Mouse (Mus musculus) midbrain, embryonic 16.5 days (tissue): ENCODE results near the gene Spag7. TPM values are rescaled to one million over a fixed set of nuclear protein-coding genes. Genes with fewer than 3 reads are reported as not detected.
A peak's percentile ranks its signal among the peaks of the same experiment; 100 is the strongest.

Experiments
- ATAC-seq: fragments of 200-750 bp; cut with Nextera tagmentation; 2 replicates; pipeline ENCODE4 v1.8.0; 2017; ENCODE audit warnings: moderate TSS enrichment
- H3K27ac ChIP-seq: fragments of 300-500 bp; sonication (generic); 2 replicates; pipeline ENCODE4 v1.5.1; 2014; ENCODE audit warnings: mild to moderate bottlenecking, low read length, mixed read lengths
- H3K27me3 ChIP-seq: fragments of 300-500 bp; sonication (generic); 2 replicates; pipeline ENCODE4 v1.6.1; 2014; ENCODE audit warnings: low read depth, low read length, mixed read lengths; ENCODE audit not compliant: control insufficient read depth, insufficient read depth
- H3K36me3 ChIP-seq: fragments of 300-500 bp; sonication (generic); 2 replicates; pipeline ENCODE4 v1.6.1; 2014; ENCODE audit warnings: mild to moderate bottlenecking, low read length, moderate library complexity, mixed read lengths; ENCODE audit not compliant: control insufficient read depth, insufficient read depth
- H3K4me1 ChIP-seq: fragments of 300-500 bp; sonication (generic); 2 replicates; pipeline ENCODE4 v1.6.1; 2014; ENCODE audit warnings: mild to moderate bottlenecking, low read length, mixed read lengths; ENCODE audit not compliant: control insufficient read depth, insufficient read depth
- H3K4me2 ChIP-seq: fragments of 300-500 bp; sonication (generic); 2 replicates; pipeline ENCODE4 v1.6.1; 2014; ENCODE audit warnings: mild to moderate bottlenecking, low read length, mixed read lengths
- H3K4me3 ChIP-seq: fragments of 300-500 bp; sonication (generic); 2 replicates; pipeline ENCODE4 v1.5.1; 2014; ENCODE audit warnings: low read depth, mild to moderate bottlenecking, low read length, moderate library complexity, mixed read lengths
- H3K9ac ChIP-seq: fragments of 300-500 bp; sonication (generic); 2 replicates; pipeline ENCODE4 v1.6.1; 2014; ENCODE audit warnings: low read depth, low read length, mixed read lengths
- H3K9me3 ChIP-seq: fragments of 300-500 bp; sonication (generic); replicated peaks from 2 replicates; pipeline ENCODE4 v1.6.1; 2014; ENCODE audit warnings: mild to moderate bottlenecking, low read length, mixed read lengths; ENCODE audit not compliant: control insufficient read depth, poor library complexity, severe bottlenecking
- WGBS: fragments of 180-500 bp; shearing (Covaris S2); extraction: QIAGEN DNeasy Blood & Tissue Kit; methylation state at CpG from one replicate; pipeline ENCODE4 v1.1.7; 2014; 5-methylcytosine and 5-hydroxymethylcytosine counted together
- polyA plus RNA-seq: library from polyadenylated mRNA; unstranded; fragments of >200 nt; fragmentation: Nextera tagmentation; extraction: Ambion mirVana; gene quantifications from 2 replicates; pipeline ENCODE4 v1.2.1, GENCODE M21; 2015

The Spag7 gene
- polyA plus RNA-seq, 1 experiment from 2014 or later = 151 TPM

DNA sequence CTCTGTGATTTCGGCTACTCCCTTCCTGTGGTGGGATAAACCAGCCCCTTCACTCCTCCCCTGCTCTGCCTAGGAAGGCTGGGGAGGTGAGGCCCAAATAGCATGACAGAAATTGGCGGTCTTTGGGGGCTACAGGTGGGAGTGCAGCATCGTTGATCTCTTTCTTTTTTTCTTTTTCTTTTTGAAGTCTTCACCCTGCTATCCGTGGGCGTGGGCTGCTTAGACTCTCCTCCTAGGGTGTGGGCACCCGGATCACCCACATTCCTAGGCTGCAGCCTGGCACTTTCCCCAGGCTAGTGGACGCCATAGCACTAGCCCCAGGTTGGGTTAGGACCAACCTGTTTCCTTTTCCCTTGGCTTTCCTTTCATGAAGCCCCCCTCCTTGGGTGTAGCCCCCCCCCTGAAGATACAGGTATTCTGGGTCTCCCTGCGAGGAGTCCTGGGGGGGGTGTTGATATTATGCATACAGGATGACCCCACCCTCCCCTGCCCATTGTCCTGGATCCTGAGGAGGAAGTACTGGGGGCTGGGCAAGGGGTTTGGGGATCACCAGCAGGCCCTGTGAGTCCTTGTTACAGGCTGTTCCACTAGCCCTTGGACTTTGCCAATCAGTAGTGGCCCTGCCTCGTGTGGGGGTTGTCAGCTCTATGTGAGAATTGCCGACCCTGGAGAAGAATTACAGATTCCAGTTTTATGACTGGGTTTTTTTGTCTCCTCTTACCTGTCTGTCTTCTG is 32.2 kb upstream of the Spag7 start:
- H3K9ac ChIP-seq = peak overlapping the region; percentile 81
- 0 out of 2 replicates have a peak, but pooled peaks have one; percentile 8 for ATAC-seq
- H3K4me3 ChIP-seq = peak overlapping the region; percentile 76
- H3K4me1 ChIP-seq = peaks cover 20% of the 10 kb centered on the region
- H3K27ac ChIP-seq = no peak overlapping the region
- H3K27me3 ChIP-seq = no peaks in the 10 kb centered on the region
- 8% methylated on average over 10 of the region's 10 CpGs for WGBS
- H3K9me3 ChIP-seq = no peaks in the 10 kb centered on the region
- peaks cover 11% of the 10 kb centered on the region for H3K36me3 ChIP-seq
- peak overlapping the region; percentile 77 for H3K4me2 ChIP-seq

DNA sequence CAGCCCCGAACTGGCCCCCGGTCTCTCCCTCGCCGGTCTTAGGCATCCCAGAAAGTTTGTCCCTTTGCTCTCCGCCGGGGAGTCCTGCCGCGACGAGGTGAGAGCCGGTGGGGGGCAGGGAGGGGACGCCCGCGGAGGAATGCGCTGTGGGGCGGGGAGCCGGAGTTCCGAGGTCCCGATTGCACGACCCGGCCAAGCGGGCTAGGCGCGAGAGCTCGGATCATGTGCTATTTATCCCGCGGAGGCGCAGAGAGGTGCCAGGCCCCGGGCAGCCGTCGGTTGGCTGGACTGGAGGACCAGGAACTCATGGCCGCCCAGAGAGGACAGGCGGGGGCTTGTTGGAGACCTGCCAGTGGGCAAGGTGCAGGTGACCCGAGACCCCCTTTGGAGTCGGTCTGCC is 31.4 kb upstream of the Spag7 start:
- Histone ChIP-seq H3K4me1 (peaks cover 20% of the 10 kb centered on the region), H3K9me3 (no peaks in the 10 kb centered on the region), H3K9ac (peak overlapping the region; percentile 81), H3K27me3 (no peaks in the 10 kb centered on the region), H3K4me3 (peak overlapping the region; percentile 76), H3K27ac (peak overlapping the region; percentile 92), H3K36me3 (peaks cover 10% of the 10 kb centered on the region), H3K4me2 (peak overlapping the region; percentile 77)
- WGBS = under 1% methylated on average over 30 of the region's 34 CpGs
- peak; percentile 57 for ATAC-seq

DNA sequence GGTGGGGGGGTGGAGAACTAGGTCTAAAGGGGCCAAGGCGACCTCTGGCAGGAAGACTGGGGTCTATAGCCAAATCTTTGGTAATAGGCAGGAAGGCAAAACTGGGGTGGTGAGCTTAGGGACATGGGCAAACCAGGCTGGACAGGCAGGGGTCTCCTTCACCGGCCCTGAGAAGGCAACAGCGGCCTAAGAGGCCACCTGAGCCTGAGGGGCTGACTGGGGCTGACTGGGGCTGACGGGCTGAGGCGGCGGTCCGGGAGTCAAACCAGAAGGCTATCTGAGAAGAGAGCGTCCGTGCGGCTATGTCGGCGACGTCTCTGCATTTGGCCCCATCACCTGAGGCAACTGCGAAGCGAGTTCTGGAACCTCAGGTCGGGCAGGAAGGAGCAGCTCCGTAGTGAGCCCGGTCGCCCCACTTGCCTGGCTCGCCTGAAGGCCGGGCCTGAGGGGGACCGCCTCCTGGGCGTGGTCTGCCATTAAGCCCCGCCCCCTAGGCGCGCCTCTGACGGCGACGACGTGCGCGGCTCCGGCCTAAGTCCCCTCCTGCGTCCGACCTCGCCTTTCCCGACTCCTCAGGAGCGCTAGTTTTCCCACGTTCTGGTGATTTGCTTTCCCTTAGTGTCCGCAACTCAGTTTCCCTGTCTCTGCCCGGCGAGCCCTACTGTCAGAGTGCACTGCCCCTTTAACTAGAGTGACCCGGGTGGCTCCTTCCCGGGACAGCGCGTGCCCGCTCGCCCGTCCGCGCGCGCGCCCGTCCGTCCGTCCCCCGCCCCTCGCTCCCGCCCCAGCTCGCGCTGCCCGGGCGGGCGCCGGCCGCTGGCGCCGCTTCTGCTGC is 30.7 kb upstream of the Spag7 start, which contains the start of the genes Inca1 and Kif1c:
Inca1 (minus strand) TSS at position 434 of the 835 bp plus-strand sequence.
Kif1c (plus strand) TSS at position 827 of the 835 bp plus-strand sequence.
- 1% methylated on average over 57 of the region's 69 CpGs for WGBS
- Histone ChIP-seq H3K27me3 (no peaks in the 10 kb centered on the region), H3K9ac (peak within 1 kb of the TSS; percentile 81), H3K4me3 (peak within 1 kb of the TSS; percentile 76), H3K4me1 (peaks cover 20% of the 10 kb centered on the region), H3K36me3 (peaks cover 8% of the 10 kb centered on the region), H3K4me2 (peak within 1 kb of the TSS; percentile 77), H3K9me3 (no peaks in the 10 kb centered on the region), H3K27ac (peak within 1 kb of the TSS; percentile 92)
- ATAC-seq = peak; percentile 94

DNA sequence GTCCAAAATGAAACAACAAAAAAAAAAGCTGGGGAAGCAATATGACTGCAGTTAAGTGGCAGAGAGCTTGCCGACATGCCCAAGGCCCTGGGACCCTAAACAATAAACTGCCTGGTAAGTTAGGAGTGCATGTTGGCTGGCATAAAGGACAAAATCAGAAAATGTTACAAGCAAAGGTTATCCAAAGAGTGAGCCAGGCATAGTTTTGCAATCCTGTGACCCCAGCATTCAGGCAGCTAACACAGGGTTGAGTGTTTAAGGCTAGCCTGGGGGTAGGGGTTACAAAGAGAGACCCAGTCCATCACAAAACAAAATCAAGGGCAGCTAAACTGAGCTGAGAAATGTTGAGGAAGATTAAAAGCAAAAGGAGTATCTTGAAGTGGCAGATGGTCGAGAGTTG is 29.8 kb upstream of the Spag7 start:
- Histone ChIP-seq H3K4me1 (peaks cover 20% of the 10 kb centered on the region), H3K36me3 (peaks cover 4% of the 10 kb centered on the region; the same call in 1 of the 2 replicates), H3K9me3 (no peaks in the 10 kb centered on the region), H3K27me3 (no peaks in the 10 kb centered on the region), H3K27ac (no peak overlapping the region), H3K4me2 (no peak overlapping the region), H3K9ac (no peak overlapping the region), H3K4me3 (no peak overlapping the region)
- ATAC-seq = no peak
- 78% methylated on average over 2 of the region's 2 CpGs for WGBS

DNA sequence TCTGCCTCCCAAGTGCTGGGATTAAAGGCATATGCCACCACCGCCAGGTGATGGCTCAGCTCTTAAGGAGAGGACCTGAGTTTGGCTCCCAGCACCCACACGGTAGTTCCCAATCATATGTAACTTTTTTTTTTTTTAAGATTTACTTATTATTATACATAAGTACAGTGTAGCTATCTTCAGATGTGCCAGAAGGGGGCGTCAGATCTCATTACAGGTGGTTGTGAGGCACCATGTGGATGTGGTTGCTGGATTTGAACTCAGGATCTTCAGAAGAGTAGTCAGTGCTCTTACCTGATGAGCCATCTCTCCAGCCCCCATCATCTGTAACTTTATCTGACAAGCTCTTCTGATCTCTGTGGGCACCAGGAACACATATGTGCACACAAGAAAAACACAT is 28.2 kb upstream of the Spag7 start:
- H3K9ac ChIP-seq = no peak overlapping the region
- H3K4me1 ChIP-seq = peaks cover 16% of the 10 kb centered on the region
- H3K9me3 ChIP-seq = no peaks in the 10 kb centered on the region
- H3K36me3 ChIP-seq = no peaks in the 10 kb centered on the region
- no peak overlapping the region for H3K27ac ChIP-seq
- 78% methylated on average over 3 of the region's 3 CpGs for WGBS
- no peak overlapping the region for H3K4me2 ChIP-seq
- no peak overlapping the region for H3K4me3 ChIP-seq
- no peaks in the 10 kb centered on the region for H3K27me3 ChIP-seq
- ATAC-seq = no peak

DNA sequence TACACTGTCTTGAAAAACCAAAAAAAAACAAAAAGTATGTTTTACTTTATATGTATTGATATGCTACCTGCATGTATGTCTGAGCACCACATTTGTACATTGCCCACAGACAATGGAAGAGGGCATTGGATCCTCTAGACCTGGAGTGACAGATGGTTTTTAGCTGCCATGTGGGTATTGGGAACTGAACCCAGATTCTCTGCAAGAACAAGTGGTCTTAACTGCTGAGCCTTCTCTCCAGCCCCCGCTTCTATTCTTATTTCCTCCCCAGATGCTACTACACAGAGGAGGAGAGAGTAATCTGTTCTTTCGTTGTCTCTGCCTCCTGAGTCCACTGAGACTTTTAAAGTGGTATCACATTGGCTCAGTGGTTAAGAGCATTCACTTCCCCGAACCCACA is 24.3 kb upstream of the Spag7 start:
- ATAC-seq = no peak
- no peak overlapping the region for H3K27ac ChIP-seq
- 63% methylated on average over 3 of the region's 3 CpGs for WGBS
- H3K36me3 ChIP-seq = no peaks in the 10 kb centered on the region
- no peak overlapping the region for H3K9ac ChIP-seq
- H3K4me1 ChIP-seq = peaks cover 7% of the 10 kb centered on the region; the same call in 1 of the 2 replicates
- H3K9me3 ChIP-seq = no peaks in the 10 kb centered on the region
- no peak overlapping the region for H3K4me2 ChIP-seq
- H3K4me3 ChIP-seq = no peak overlapping the region
- no peaks in the 10 kb centered on the region for H3K27me3 ChIP-seq

DNA sequence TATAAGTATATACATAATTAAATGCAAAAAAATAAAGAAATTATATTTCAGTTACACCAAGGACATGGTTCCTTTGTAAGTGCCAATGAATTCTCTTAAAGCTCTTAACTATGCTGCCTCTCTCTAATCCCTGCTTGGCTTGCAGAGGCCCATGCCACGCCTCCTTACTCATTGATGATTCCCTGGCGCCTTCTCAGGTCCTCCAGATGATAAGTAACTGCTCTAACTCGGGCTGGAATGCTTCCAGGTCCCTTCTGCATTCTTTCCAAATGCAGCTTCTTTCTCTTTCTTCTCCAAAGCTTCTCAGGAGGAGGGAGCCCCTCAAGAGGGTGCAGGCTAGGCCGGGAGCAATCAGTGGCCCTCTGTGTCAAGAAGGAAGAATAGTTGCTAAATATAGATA is 20.4 kb upstream of the Spag7 start:
- no peak overlapping the region for H3K4me2 ChIP-seq
- peaks cover 22% of the 10 kb centered on the region for H3K4me1 ChIP-seq
- no peak for ATAC-seq
- H3K9me3 ChIP-seq = no peaks in the 10 kb centered on the region
- no peaks in the 10 kb centered on the region for H3K27me3 ChIP-seq
- H3K27ac ChIP-seq = no peak overlapping the region
- WGBS = 46% methylated on average over 4 of the region's 4 CpGs
- peaks cover 2% of the 10 kb centered on the region; the same call in 1 of the 2 replicates for H3K36me3 ChIP-seq
- no peak overlapping the region for H3K4me3 ChIP-seq
- no peak overlapping the region for H3K9ac ChIP-seq

DNA sequence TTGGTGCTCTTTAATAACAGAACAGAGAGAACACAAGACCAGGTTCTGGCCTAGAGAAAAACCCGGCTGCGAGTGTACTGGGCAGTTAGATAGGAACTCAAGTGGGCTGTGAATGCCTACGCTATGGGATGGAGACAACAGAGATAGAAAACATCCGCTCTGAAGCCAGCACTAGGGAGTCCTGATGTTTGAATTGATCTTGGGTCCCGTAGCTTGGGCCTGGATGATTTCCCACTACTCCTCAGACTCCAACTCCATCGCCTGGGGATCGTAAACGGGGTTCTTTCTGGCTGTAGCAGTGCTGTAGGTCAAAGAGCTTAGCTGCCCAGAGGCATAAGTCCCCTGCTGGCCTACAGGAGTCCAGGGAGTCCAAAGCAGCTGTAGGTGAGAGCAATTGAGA is 19.2 kb upstream of the Spag7 start:
- H3K9me3 ChIP-seq = no peaks in the 10 kb centered on the region
- peak overlapping the region; percentile 85 for H3K27ac ChIP-seq
- no peaks in the 10 kb centered on the region for H3K27me3 ChIP-seq
- H3K4me1 ChIP-seq = peaks cover 22% of the 10 kb centered on the region
- peak overlapping the region; percentile 82 for H3K4me3 ChIP-seq
- H3K4me2 ChIP-seq = peak overlapping the region; percentile 90
- 10% methylated on average over 8 of the region's 8 CpGs for WGBS
- peak overlapping the region; percentile 94 for H3K9ac ChIP-seq
- no peak for ATAC-seq
- peaks cover 7% of the 10 kb centered on the region; the same call in 1 of the 2 replicates for H3K36me3 ChIP-seq
